Mouse (Mus musculus) bone marrow macrophage, adult 2 months (primary cell): ENCODE data around the gene Abi2.

ENCODE experiments used
- CTCF ChIP-seq: IDR thresholded peaks from 2 replicates; pipeline ENCODE4 v1.5.1; 2012; ENCODE audit warnings: low read depth, mild to moderate bottlenecking, low read length, moderate library complexity
- POLR2A ChIP-seq: IDR thresholded peaks from 2 replicates; pipeline ENCODE4 v1.6.1; 2012; ENCODE audit warnings: mild to moderate bottlenecking, low read depth, low read length, borderline replicate concordance

GRCm38 (mm10) chr1:60488635-60489034 lies 79.2 kb downstream of the Abi2 start:
- TF ChIP-seq CTCF (no peak), POLR2A (no peak)
